Mouse (Mus musculus) erythroblast, embryonic 14.5 days (primary cell): ENCODE results near the gene Sgcg. TPM values are rescaled to one million over a fixed set of nuclear protein-coding genes. Genes with fewer than 3 reads are reported as not detected.

ENCODE experiments used
- H3K27me3 ChIP-seq: 2 replicates; pipeline ENCODE4 v1.6.1; 2012; ENCODE audit warnings: inconsistent platforms; ENCODE audit not compliant: control insufficient read depth
- H3K36me3 ChIP-seq: 2 replicates; pipeline ENCODE4 v1.6.1; 2012; ENCODE audit warnings: mild to moderate bottlenecking, inconsistent platforms; ENCODE audit not compliant: control insufficient read depth
- H3K4me1 ChIP-seq: 2 replicates; pipeline ENCODE4 v1.6.1; 2012; ENCODE audit warnings: inconsistent platforms; ENCODE audit not compliant: control insufficient read depth
- H3K4me3 ChIP-seq: replicated peaks from 2 replicates; pipeline ENCODE3; 2012; ENCODE audit warnings: moderate library complexity, mild to moderate bottlenecking, inconsistent platforms
- H3K9me3 ChIP-seq: 2 replicates; pipeline ENCODE4 v1.6.1; 2012; ENCODE audit warnings: low read length, inconsistent platforms, mixed read lengths; ENCODE audit not compliant: control insufficient read depth
- GATA1 ChIP-seq: IDR thresholded peaks from 2 replicates; pipeline ENCODE4 v1.6.1; 2012; ENCODE audit warnings: low read length, inconsistent platforms, mixed read lengths
- TAL1 ChIP-seq: IDR thresholded peaks from 3 replicates; pipeline ENCODE4 v1.6.1; 2012; ENCODE audit warnings: low read length, inconsistent platforms, mixed read lengths
- polyA plus RNA-seq: library from polyadenylated mRNA; stranded (reverse); fragments of >175 nt; gene quantifications from 2 replicates; pipeline ENCODE4 v1.2.3, GENCODE M21; 2012

Gene Sgcg
- polyA plus RNA-seq, 1 experiment, result not detected

DNA sequence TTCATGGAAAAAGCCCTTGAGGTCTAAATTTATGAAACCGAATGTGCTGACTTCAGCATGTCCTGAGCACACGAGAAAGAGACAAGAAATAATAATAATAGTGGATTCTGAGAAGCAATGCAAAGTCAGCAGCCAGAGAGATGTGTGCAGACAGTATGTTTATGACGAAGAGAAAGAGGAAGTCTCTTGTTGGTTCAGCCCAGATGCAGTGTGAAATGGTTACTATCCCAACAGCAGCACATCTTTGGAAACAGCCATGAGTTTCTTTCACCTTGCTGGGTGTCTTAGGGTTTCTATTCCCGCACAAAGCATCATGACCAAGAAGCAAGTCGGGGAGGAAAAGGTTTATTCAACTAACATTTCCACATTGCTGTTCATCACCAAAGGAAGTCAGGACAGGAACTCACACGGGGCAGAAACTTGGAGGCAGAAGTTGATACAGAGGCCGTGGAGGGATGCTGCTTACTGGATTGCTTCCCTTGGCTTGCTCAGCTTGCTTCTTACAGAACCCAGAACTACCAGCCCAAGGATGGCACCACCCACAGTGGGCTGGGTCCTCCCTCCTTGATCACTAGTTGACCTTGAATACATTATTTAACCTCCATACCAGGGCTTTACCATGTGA is 20.5 kb upstream of the Sgcg start:
- Histone ChIP-seq H3K9me3 (no peaks in the 10 kb centered on the region), H3K27me3 (peaks cover 26% of the 10 kb centered on the region), H3K4me3 (no peak overlapping the region), H3K4me1 (no peaks in the 10 kb centered on the region), H3K36me3 (no peaks in the 10 kb centered on the region)
- TF ChIP-seq GATA1 (no peak), TAL1 (no peak)

DNA sequence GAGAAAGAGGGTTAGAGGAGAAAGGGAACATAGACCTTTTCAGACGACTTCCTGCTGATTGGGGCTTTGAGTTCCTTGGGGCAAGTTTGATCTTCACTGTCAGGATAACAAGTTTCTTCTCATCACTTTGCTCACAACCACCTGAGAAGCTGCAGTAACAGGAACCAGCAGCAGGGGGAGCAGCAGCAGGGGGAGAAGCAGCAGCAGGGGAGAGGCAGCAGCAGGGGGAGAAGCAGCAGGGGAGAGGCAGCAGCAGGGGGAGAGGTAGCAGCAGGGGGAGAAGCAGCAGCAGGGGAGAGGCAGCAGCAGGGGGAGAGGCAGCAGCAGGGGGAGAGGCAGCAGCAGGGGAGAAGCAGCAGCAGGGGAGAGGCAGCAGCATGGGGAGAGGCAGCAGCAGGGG is 19.0 kb upstream of the Sgcg start:
- no peak overlapping the region for H3K4me3 ChIP-seq
- no peaks in the 10 kb centered on the region for H3K36me3 ChIP-seq
- peaks cover 26% of the 10 kb centered on the region for H3K27me3 ChIP-seq
- no peaks in the 10 kb centered on the region for H3K4me1 ChIP-seq
- no peak for TF ChIP-seq TAL1
- TF ChIP-seq GATA1, result no peak
- H3K9me3 ChIP-seq, result no peaks in the 10 kb centered on the region

DNA sequence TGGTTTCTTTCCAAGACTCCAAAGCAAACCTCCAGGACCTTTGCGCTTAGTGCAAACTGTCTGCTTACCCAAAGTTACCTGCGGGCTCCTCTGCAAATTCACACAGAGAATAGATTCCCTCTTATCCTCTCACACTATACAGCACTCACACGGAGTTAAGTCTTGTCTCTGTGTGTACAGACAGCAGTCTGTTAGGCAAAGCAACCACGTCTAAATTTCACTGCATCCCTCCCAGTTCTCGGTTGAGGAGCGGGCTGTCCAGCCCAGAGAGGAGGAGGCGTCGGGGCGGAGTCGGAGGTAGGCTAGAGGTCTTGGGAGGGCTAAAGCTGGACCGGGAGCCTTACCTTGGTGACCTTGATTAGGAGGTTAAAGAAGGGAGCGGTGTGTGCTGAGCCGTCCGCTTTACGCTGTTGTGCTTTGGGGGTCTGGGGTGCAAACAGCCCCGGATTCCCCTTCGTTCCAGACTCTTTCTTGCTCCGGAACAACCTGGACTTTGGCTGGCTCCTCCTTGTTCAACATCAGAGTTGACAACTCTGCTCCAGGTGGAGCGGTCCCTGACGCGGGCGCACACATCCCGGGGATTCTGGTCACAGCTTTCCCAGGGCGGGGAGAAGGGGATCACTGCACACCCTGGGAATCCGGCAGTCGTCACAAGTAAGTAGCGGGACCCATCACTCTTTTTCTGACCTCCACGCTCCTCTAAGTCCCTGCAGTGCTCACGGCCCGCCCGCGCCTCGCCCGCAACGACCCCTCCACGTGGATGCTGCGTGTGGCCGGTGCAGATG is 16.3 kb upstream of the Sgcg start:
- TF ChIP-seq TAL1 (no peak), GATA1 (no peak)
- Histone ChIP-seq H3K4me3 (no peak overlapping the region), H3K27me3 (peaks cover 29% of the 10 kb centered on the region)

DNA sequence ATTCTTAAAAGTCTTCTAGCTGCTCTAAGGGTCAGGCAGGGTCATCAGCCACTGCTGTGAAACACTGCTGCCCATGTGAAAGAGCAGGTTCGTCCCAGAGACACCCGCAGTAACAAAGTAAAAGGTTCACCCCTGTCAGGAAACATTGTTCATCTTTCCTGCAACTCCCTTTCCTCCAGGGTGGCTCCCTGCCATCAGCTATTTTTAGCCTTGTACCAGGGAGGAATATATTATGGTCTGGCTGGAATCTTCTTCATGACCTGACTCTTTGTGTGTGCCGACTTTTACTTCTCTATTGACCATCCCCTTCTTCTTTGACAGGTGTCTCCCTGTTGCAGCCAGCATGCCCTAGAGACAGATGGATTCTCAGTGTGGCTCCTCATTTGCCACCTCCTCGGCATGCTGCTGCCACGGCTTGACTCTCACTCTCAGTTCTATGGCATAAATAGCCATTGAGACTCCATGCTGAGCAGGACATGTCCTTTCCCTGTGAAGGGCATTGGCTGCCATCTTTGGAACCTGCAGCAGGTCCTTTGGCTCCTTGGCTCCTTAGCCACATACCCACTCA is 9.7 kb upstream of the Sgcg start:
- no peaks in the 10 kb centered on the region for H3K9me3 ChIP-seq
- H3K27me3 ChIP-seq, result peaks cover 6% of the 10 kb centered on the region
- H3K4me1 ChIP-seq, result no peaks in the 10 kb centered on the region
- TF ChIP-seq GATA1, result no peak
- no peak for TF ChIP-seq TAL1
- no peak overlapping the region for H3K4me3 ChIP-seq
- no peaks in the 10 kb centered on the region for H3K36me3 ChIP-seq

More for the DNA sequence above, 16.3 kb upstream of the Sgcg start:
- H3K36me3 ChIP-seq, result no peaks in the 10 kb centered on the region
- no peaks in the 10 kb centered on the region for H3K4me1 ChIP-seq
- no peaks in the 10 kb centered on the region for H3K9me3 ChIP-seq

DNA sequence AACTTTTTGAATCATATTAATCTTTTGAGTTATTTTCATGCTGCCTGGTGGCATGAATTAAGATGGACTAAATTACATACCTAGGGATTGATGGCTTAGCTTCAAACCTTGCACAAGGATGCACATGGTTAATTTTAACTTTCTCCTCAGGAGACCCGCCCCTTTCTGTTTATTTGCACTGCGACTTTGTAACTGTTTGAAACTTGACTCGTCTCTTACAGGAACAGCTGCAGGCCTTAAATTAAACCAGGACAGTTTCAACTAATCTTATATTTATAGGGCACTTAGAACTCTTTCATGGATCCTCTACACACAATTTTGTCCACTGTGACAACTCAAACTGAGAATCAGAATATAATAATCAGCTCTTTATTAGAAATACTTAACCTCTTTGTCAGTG is 794 bp upstream of the Sgcg start:
- H3K4me1 ChIP-seq, result no peaks in the 10 kb centered on the region
- no peaks in the 10 kb centered on the region for H3K27me3 ChIP-seq
- H3K4me3 ChIP-seq, result no peak overlapping the region
- no peaks in the 10 kb centered on the region for H3K9me3 ChIP-seq
- no peaks in the 10 kb centered on the region for H3K36me3 ChIP-seq
- TF ChIP-seq TAL1 (no peak), GATA1 (no peak)

DNA sequence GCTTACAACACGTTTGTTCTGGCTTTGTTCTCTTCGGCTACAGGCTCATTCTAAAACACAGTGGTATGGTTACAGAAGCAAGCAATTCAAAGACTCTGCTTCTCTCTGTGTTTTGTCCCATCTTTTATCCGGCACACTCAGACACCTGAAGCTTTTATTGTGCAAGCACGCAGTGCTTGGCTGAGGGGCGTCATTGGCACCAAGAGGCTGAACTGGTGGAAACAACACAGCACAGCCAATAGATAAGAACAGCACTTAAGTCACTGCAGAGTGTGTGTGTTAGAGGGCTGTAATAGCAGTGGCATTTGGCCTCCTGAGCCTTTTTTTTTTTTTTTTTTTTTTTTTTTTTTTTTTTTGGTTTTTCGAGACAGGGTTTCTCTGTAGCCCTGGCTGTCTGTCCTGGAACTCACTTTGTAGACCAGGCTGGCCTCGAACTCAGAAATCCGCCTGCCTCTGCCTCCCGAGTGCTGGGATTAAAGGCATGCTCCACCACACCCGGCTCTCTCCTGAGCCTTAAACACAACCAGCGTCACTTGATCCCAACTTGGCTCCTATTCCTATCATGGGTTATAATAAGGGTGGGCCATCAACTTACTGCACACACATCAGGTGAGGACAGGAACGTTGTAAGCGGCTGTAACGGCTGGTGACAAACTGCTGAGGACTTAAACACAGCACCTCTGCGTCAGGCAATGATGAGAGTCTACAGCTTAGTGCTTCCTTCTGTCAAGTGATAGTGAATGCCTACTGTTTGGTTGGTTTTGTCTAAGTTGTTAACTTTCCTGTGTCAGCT is 5.5 kb downstream of the Sgcg start:
- no peak for TF ChIP-seq GATA1
- TF ChIP-seq TAL1, result 0 out of 3 replicates have a peak, but pooled peaks have one; percentile 8
- no peak overlapping the region for H3K4me3 ChIP-seq

DNA sequence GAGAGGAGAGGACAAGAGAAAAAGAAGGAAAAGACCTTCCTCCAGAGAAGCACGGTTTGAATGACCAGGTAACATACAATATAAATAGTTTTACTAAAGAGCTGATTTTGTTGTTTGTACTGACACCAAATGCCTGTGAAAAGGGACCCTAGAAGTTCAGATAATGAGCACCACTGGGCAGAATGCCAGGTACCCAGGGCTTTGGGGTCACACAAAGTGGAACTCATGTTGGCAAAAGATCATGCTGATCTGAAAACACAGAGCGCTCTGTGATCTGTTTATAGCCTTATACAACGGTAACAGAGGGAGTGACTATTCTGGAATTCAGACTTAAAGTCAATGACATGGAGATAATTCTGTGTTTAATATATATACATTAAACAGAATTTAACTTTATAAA is 11.8 kb downstream of the Sgcg start:
- TF ChIP-seq GATA1 (no peak), TAL1 (no peak)
- no peaks in the 10 kb centered on the region for H3K4me1 ChIP-seq
- H3K27me3 ChIP-seq, result no peaks in the 10 kb centered on the region
- H3K9me3 ChIP-seq, result peaks cover 3% of the 10 kb centered on the region; the same call in 1 of the 2 replicates
- no peak overlapping the region for H3K4me3 ChIP-seq
- H3K36me3 ChIP-seq, result no peaks in the 10 kb centered on the region

More for the DNA sequence above, 5.5 kb downstream of the Sgcg start:
- Histone ChIP-seq H3K9me3 (peaks cover 3% of the 10 kb centered on the region; the same call in 1 of the 2 replicates), H3K4me1 (no peaks in the 10 kb centered on the region), H3K27me3 (no peaks in the 10 kb centered on the region), H3K36me3 (no peaks in the 10 kb centered on the region)

DNA sequence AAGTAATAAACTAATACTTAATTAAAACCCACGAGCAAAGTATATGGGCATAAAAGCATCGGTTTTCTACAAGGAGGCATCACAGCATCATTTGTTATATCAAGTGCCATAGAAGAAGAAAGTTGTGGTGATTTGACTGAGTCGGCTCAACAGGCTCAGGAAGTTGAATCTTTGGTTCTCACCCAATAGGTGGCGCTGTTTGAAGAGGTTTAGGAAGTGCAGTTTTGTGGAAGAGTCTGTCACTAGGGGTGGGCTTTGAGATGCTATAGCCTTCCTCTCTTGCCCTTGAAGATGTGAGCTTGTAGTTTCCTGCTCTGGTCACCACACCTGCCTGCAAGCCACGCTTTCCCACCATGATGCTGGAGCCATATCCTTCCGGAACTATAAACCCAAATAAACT is 15.7 kb downstream of the Sgcg start:
- Histone ChIP-seq H3K36me3 (no peaks in the 10 kb centered on the region), H3K4me1 (no peaks in the 10 kb centered on the region), H3K27me3 (no peaks in the 10 kb centered on the region), H3K4me3 (no peak overlapping the region), H3K9me3 (no peaks in the 10 kb centered on the region)
- no peak for TF ChIP-seq GATA1
- no peak for TF ChIP-seq TAL1

DNA sequence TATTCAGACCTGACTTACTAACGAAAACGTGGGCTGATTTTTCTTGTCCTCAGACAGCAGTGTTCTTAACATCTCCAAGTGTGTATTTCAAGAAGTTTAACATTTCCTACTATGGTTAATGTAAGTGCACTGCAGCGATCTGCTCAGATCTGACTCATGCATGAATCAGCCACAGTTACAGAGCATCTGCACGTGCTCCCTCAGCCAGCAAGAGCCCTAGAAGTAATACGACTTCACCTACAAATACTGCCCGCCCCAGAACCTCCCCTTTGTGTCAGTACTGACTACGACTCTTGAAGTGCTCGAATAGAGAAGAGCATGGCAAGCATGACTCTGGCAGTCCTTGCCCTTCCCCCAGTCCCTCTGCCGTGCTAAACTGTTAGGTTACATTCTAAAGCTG is 19.5 kb downstream of the Sgcg start:
- TF ChIP-seq TAL1 (no peak), GATA1 (no peak)
- no peaks in the 10 kb centered on the region for H3K36me3 ChIP-seq
- no peaks in the 10 kb centered on the region; the same call in 1 of the 2 replicates for H3K4me1 ChIP-seq
- H3K9me3 ChIP-seq, result no peaks in the 10 kb centered on the region
- no peaks in the 10 kb centered on the region for H3K27me3 ChIP-seq
- H3K4me3 ChIP-seq, result no peak overlapping the region
